Mouse (Mus musculus) MEL (cell line): ENCODE results near the gene Gorab. TPM values are rescaled to one million over a fixed set of nuclear protein-coding genes. Genes with fewer than 3 reads are reported as not detected.
A peak's percentile ranks its signal among the peaks of the same experiment; 100 is the strongest.

Experiments
- DNase-seq: peaks from one replicate; pipeline ENCODE4 v3.0.0; 2011; ENCODE audit warnings: low read depth, low spot score
- H3K27ac ChIP-seq: 2 replicates; pipeline ENCODE4 v1.5.1; 2012; ENCODE audit warnings: low read depth, mild to moderate bottlenecking, control low read depth, low read length, moderate library complexity; ENCODE audit not compliant: control insufficient read depth
- H3K27me3 ChIP-seq, 2 experiments: fragments of 150-350 bp in 1 of 2; sonication (generic) in 1 of 2; 2 replicates each; pipeline ENCODE4 v1.6.1; 2012; ENCODE audit warnings: low read length in 2 of 2, mild to moderate bottlenecking in 2 of 2, improper control_type of control experiment in 1 of 2, moderate library complexity in 1 of 2; ENCODE audit not compliant: insufficient read depth in 2 of 2, control insufficient read depth in 1 of 2
- H3K36me3 ChIP-seq, 2 experiments: 2 replicates each; pipeline ENCODE4 v1.6.1; 2012 to 2014; ENCODE audit warnings: low read length in 2 of 2, improper control_type of control experiment in 1 of 2, inconsistent platforms in 1 of 2, mild to moderate bottlenecking in 1 of 2; ENCODE audit not compliant: insufficient read depth in 2 of 2, control insufficient read depth in 1 of 2
- H3K4me1 ChIP-seq, 2 experiments: fragments of 150-350 bp in 1 of 2; sonication (generic) in 1 of 2; 2 replicates each; pipeline ENCODE4 v1.6.1; 2012; ENCODE audit warnings: low read length in 2 of 2, improper control_type of control experiment in 1 of 2, mild to moderate bottlenecking in 1 of 2; ENCODE audit not compliant: insufficient read depth in 2 of 2, control insufficient read depth in 1 of 2
- H3K4me3 ChIP-seq, 2 experiments: fragments of 150-350 bp in 1 of 2; sonication (generic) in 1 of 2; 2 replicates each; pipeline ENCODE4 v1.5.1; 2012; ENCODE audit warnings: low read depth in 2 of 2, low read length in 2 of 2, mild to moderate bottlenecking in 2 of 2, moderate library complexity in 2 of 2, control low read depth in 1 of 2, improper control_type of control experiment in 1 of 2; ENCODE audit not compliant: control insufficient read depth in 1 of 2, insufficient read depth in 1 of 2
- H3K79me2 ChIP-seq: 2 replicates; pipeline ENCODE4 v1.6.1; 2012; ENCODE audit warnings: mild to moderate bottlenecking, low read length, moderate library complexity; ENCODE audit not compliant: control insufficient read depth, poor library complexity, insufficient read depth
- H3K9ac ChIP-seq: 2 replicates; pipeline ENCODE4 v1.6.1; 2012; ENCODE audit warnings: low read depth, mild to moderate bottlenecking, control low read depth, low read length, moderate library complexity; ENCODE audit not compliant: control insufficient read depth, poor library complexity, severe bottlenecking
- H3K9me3 ChIP-seq: fragments of 150-350 bp; sonication (generic); replicated peaks from 2 replicates; pipeline ENCODE4 v1.6.1; 2012; ENCODE audit warnings: mild to moderate bottlenecking, low read length, improper control_type of control experiment, moderate library complexity; ENCODE audit not compliant: insufficient read depth
- BHLHE40 ChIP-seq: IDR thresholded peaks from 2 replicates; pipeline ENCODE4 v1.6.1; 2012; ENCODE audit warnings: low read depth, mild to moderate bottlenecking, inconsistent platforms, low read length, improper control_type of control experiment, borderline replicate concordance
- CTCF ChIP-seq, 3 experiments: IDR thresholded peaks in 2 of 3; conservative IDR thresholded peaks in 1 of 3; 2 replicates each; pipeline ENCODE4 v1.5.1; 2011 to 2012; ENCODE audit warnings: low read length in 3 of 3, low read depth in 2 of 3, mild to moderate bottlenecking in 2 of 3, improper control_type of control experiment in 1 of 3, inconsistent platforms in 1 of 3, mixed read lengths in 1 of 3, moderate library complexity in 1 of 3; ENCODE audit not compliant: control insufficient read depth in 1 of 3, insufficient read depth in 1 of 3, poor library complexity in 1 of 3, severe bottlenecking in 1 of 3
- EP300 ChIP-seq, 2 experiments: IDR thresholded peaks; 2 replicates each; pipeline ENCODE4 v1.6.1; 2011; ENCODE audit warnings: improper control_type of control experiment in 2 of 2, low read length in 2 of 2, low read depth in 1 of 2, mild to moderate bottlenecking in 1 of 2
- ETS1 ChIP-seq: IDR thresholded peaks from 2 replicates; pipeline ENCODE4 v1.6.1; 2012; ENCODE audit warnings: low read depth, mild to moderate bottlenecking, inconsistent platforms, low read length, improper control_type of control experiment, moderate library complexity
- GABPA ChIP-seq: IDR thresholded peaks from 2 replicates; pipeline ENCODE4 v1.6.1; 2012; ENCODE audit warnings: low read depth, mild to moderate bottlenecking, inconsistent platforms, low read length, improper control_type of control experiment, moderate library complexity
- JUND ChIP-seq: IDR thresholded peaks from 2 replicates; pipeline ENCODE4 v1.6.1; 2011; ENCODE audit warnings: low read depth, mild to moderate bottlenecking, improper control_type of control experiment, low read length
- KAT2A ChIP-seq: conservative IDR thresholded peaks from 2 replicates; pipeline ENCODE4 v1.6.1; 2012; ENCODE audit warnings: low read depth, low read length, improper control_type of control experiment, inconsistent platforms
- MAFK ChIP-seq: IDR thresholded peaks from 2 replicates; pipeline ENCODE4 v1.6.1; 2011; ENCODE audit warnings: low read depth, mild to moderate bottlenecking, low read length, improper control_type of control experiment, borderline replicate concordance
- MAX ChIP-seq: IDR thresholded peaks from 2 replicates; pipeline ENCODE4 v1.6.1; 2011; ENCODE audit warnings: low read length, improper control_type of control experiment
- MEF2A ChIP-seq: IDR thresholded peaks from 2 replicates; pipeline ENCODE4 v1.6.1; 2014; ENCODE audit warnings: low read depth, mild to moderate bottlenecking, inconsistent platforms, low read length, improper control_type of control experiment; ENCODE audit not compliant: poor library complexity, insufficient replicate concordance, severe bottlenecking; ENCODE audit errors: extremely low read depth
- MYB ChIP-seq: IDR thresholded peaks from 2 replicates; pipeline ENCODE4 v1.6.1; 2011; ENCODE audit warnings: mild to moderate bottlenecking, low read depth, low read length, improper control_type of control experiment
- NELFE ChIP-seq: IDR thresholded peaks from 2 replicates; pipeline ENCODE4 v1.6.1; 2011; ENCODE audit warnings: low read depth, low read length, improper control_type of control experiment
- POLR2AphosphoS2 ChIP-seq: IDR thresholded peaks from 2 replicates; pipeline ENCODE4 v1.6.1; 2011; ENCODE audit warnings: low read length, improper control_type of control experiment
- POLR2AphosphoS5 ChIP-seq: IDR thresholded peaks from 2 replicates; pipeline ENCODE4 v1.6.1; 2012; ENCODE audit warnings: low read depth, borderline replicate concordance, mild to moderate bottlenecking, inconsistent platforms, low read length, moderate library complexity, mixed read lengths
- RAD21 ChIP-seq: IDR thresholded peaks from 2 replicates; pipeline ENCODE4 v1.6.1; 2011; ENCODE audit warnings: mild to moderate bottlenecking, low read depth, low read length, improper control_type of control experiment
- SIN3A ChIP-seq: IDR thresholded peaks from 2 replicates; pipeline ENCODE4 v1.6.1; 2012; ENCODE audit warnings: low read length, improper control_type of control experiment, inconsistent platforms
- TAL1 ChIP-seq: IDR thresholded peaks from 2 replicates; pipeline ENCODE4 v1.6.1; 2012; ENCODE audit warnings: mild to moderate bottlenecking, inconsistent platforms, low read length, moderate library complexity, mixed read lengths
- TBP ChIP-seq: IDR thresholded peaks from 2 replicates; pipeline ENCODE4 v1.8.0; 2011; ENCODE audit warnings: low read depth, low read length, improper control_type of control experiment
- UBTF ChIP-seq: IDR thresholded peaks from 2 replicates; pipeline ENCODE4 v1.6.1; 2012; ENCODE audit warnings: low read depth, mild to moderate bottlenecking, inconsistent platforms, low read length, improper control_type of control experiment, moderate library complexity, borderline replicate concordance; ENCODE audit not compliant: insufficient read depth
- USF1 ChIP-seq: IDR thresholded peaks from 2 replicates; pipeline ENCODE4 v1.6.1; 2014; ENCODE audit warnings: low read depth, mild to moderate bottlenecking, inconsistent platforms, low read length, improper control_type of control experiment, moderate library complexity
- ZNF384 ChIP-seq: IDR thresholded peaks from 2 replicates; pipeline ENCODE4 v1.6.1; 2012; ENCODE audit warnings: low read depth, mild to moderate bottlenecking, inconsistent platforms, low read length, improper control_type of control experiment
- polyA plus RNA-seq, 2 experiments: library from polyadenylated mRNA; stranded (reverse) in 1 of 2; unstranded in 1 of 2; fragments of >175 nt in 1 of 2; fragments of >200 nt in 1 of 2; gene quantifications; 2 replicates each; pipeline versions ENCODE4 v1.2.1 to v1.2.4; 2012; ENCODE audit warnings: low replicate concordance in 2 of 2, low read depth in 1 of 2; ENCODE audit not compliant: insufficient read length in 2 of 2, insufficient read depth in 1 of 2, missing spikeins in 1 of 2
- total RNA-seq: library from RNA; depleted of rRNA; stranded (reverse); fragments of 300-350 nt; gene quantifications from 2 replicates; pipeline ENCODE4 v1.2.3, GENCODE M21; 2012

Gorab gene
- total and polyA plus RNA-seq, 3 experiments, result 3.5 to 4.2 TPM; not detected in 1

- H3K36me3 ChIP-seq, result no peaks in the 10 kb centered on the region
- H3K27ac ChIP-seq, result no peak overlapping the region
- DNase-seq, result no peak
- H3K9me3 ChIP-seq, result no peaks in the 10 kb centered on the region
- no peaks in the 10 kb centered on the region for H3K4me1 ChIP-seq
- no peak for TF ChIP-seq TAL1
- no peak for TF ChIP-seq EP300 (IDR thresholded peaks at IDR 0.05; ENCODE audit: low read depth in 1 of 2, low read length in 2 of 2)
- no peak for TF ChIP-seq POLR2AphosphoS2
- no peak for TF ChIP-seq MAX
- no peak for TF ChIP-seq TBP
- TF ChIP-seq ETS1, result no peak
- no peak for TF ChIP-seq SIN3A
- TF ChIP-seq NELFE, result no peak
- TF ChIP-seq MEF2A, result no peak
- no peak for TF ChIP-seq KAT2A
- TF ChIP-seq JUND, result no peak
- TF ChIP-seq ZNF384, result no peak
- TF ChIP-seq CTCF (IDR thresholded peaks at IDR 0.05 in 2 of 3, conservative IDR thresholded peaks at IDR 0.05 in 1 of 3; ENCODE audit: control insufficient read depth in 1 of 3, insufficient read depth in 1 of 3, low read depth in 2 of 3, low read length in 3 of 3, poor library complexity in 1 of 3, severe bottlenecking in 1 of 3), result no peak
- TF ChIP-seq BHLHE40, result no peak
- no peak for TF ChIP-seq RAD21
- no peak for TF ChIP-seq POLR2AphosphoS5
- no peak for TF ChIP-seq UBTF
- TF ChIP-seq, all 39 proteins: peak for 0
- Histone ChIP-seq H3K4me3 (no peak overlapping the region), H3K27me3 (no peaks in the 10 kb centered on the region), H3K9ac (no peak overlapping the region), H3K79me2 (no peaks in the 10 kb centered on the region)
These were observed 57.9 kb downstream of the Gorab start for GRCm38 (mm10) chr1:163345541-163345940.

GRCm38 (mm10) chr1:163344931-163345330 is 58.5 kb downstream of the Gorab start:
- Histone ChIP-seq H3K36me3 (0 out of 4 replicates have a peak, but pooled peaks cover 0 to under 1% of the 10 kb centered on the region in 2 experiments), H3K79me2 (no peaks in the 10 kb centered on the region), H3K27ac (no peak overlapping the region), H3K9ac (no peak overlapping the region), H3K9me3 (no peaks in the 10 kb centered on the region), H3K4me1 (peaks cover 0 to 2% of the 10 kb centered on the region in 2 experiments; a peak in 1 of 4 replicates), H3K27me3 (no peaks in the 10 kb centered on the region), H3K4me3 (no peak overlapping the region)
- TF ChIP-seq CTCF (IDR thresholded peaks at IDR 0.05 in 2 of 3, conservative IDR thresholded peaks at IDR 0.05 in 1 of 3; ENCODE audit: control insufficient read depth in 1 of 3, insufficient read depth in 1 of 3, low read depth in 2 of 3, low read length in 3 of 3, poor library complexity in 1 of 3, severe bottlenecking in 1 of 3) (peak in 2 of 3 experiments; percentile 18 to 22; a peak in 4 of 6 replicates), GABPA (no peak), MAFK (no peak), USF1 (no peak), NELFE (no peak), MYB (no peak), RAD21 (no peak; the same call in 1 of the 2 replicates)
- peak; percentile 42 for DNase-seq
